Mouse (Mus musculus) kidney, adult 9 months (tissue): Measurements from ENCODE around the gene Rilpl1.
A peak's percentile ranks its signal among the peaks of the same experiment; 100 is the strongest.

Experiments used
- DNase-seq: peaks from one replicate; pipeline ENCODE4 v3.0.0; 2022

Gene Rilpl1

DNA sequence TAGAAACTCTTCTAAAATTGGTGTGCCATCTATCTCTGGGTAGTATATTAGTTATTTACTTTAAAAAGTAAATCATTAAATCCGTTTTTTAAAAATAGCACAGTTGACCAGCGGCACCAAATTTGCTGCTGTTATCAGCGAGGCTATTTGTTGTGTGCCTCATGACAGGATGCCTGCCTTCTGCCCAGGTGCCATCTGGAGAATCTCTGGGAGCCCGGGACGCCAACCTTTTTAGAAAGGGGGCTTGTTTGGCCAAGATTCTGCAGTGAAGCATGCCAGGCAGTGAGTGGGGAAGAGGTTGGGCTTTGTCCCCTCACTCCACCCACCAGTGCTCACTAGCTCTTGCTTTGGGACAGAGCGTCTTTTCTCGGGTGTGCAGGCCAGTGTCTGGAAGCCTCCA, 81.1 kb downstream of the Rilpl1 start:
- peak; percentile 66 for DNase-seq

DNA sequence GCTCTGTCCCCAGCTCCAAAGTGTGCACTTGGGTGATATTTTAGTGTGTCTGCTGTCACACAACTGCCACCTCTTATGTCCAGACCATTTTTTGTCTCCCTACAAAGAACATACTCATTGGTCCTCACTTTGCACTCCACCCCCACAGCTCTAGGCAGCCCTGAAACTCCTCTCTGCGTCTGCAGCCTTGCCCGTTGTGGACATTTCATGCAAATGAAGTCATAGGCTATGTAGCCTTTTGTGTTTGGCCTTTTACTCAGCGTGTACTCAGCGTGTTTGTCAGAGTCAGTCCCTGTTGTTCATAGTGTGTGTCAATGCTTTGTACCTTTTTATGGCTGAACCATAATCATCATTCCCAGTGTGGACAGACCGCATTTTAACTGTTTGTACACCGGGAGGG, 81.7 kb downstream of the Rilpl1 start:
- DNase-seq = no peak

DNA sequence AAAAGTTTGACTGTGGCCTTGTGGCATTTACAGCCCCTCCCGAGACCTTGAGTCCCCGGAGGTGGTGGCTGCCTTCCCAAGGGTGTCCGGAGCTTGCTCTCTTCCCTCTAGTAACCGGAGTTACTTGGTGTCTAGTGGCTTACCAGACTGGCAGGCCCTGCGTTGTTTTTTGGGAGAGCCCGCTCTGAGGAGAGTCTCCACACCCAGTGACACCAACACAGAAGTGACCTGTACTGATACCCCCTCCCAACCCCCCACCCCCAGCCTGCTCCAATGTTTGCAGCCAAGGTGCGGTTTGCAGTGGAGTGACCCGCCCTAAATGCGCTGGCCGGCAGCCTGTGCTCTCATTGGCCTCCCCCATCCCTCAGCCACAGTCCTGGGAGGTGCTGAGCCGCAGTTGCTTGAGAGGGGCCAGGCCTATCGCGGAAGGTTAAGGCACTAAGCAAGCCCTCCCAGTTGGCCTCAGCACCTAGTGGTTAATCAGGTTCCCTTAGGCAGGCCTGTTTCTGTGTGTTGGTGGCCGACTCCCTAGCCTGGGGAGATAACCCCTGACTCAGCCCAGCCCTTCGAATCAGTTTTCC, 84.8 kb downstream of the Rilpl1 start:
- DNase-seq = peak; percentile 76

DNA sequence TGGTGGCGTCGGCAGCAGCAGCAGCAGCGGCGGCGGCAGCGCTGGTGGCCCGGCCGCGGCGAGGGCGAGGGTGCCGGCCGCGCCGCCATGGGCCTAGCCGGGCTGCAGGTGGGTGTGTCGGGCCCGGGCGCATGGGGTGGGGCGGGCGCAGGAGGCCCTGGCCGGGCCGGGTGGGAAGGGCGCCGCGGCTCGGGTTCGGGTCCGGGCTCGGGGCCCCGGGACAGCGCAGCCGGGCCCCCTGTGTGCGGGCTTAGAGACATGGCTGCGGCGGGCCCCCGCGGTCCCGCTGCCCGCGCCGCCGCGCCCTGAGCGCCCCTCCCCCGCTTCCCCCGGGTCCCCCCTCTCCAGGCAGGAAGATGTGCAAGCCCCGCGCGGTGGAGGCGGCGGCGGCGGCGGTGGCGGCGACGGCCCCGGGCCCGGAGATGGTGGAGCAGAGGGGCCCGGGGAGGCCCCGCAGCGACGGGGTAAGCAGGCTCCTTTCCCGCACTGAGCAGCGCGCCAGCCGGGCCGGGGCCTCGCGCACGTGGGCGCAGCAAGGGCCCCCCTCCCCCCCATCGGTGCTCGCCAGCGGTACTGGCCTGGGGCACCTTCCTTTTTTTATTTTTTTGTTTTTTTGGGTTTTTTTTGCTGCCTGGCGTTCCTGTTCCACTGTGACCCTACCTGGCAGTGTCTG, 85.4 kb downstream of the Rilpl1 start:
- no peak for DNase-seq

DNA sequence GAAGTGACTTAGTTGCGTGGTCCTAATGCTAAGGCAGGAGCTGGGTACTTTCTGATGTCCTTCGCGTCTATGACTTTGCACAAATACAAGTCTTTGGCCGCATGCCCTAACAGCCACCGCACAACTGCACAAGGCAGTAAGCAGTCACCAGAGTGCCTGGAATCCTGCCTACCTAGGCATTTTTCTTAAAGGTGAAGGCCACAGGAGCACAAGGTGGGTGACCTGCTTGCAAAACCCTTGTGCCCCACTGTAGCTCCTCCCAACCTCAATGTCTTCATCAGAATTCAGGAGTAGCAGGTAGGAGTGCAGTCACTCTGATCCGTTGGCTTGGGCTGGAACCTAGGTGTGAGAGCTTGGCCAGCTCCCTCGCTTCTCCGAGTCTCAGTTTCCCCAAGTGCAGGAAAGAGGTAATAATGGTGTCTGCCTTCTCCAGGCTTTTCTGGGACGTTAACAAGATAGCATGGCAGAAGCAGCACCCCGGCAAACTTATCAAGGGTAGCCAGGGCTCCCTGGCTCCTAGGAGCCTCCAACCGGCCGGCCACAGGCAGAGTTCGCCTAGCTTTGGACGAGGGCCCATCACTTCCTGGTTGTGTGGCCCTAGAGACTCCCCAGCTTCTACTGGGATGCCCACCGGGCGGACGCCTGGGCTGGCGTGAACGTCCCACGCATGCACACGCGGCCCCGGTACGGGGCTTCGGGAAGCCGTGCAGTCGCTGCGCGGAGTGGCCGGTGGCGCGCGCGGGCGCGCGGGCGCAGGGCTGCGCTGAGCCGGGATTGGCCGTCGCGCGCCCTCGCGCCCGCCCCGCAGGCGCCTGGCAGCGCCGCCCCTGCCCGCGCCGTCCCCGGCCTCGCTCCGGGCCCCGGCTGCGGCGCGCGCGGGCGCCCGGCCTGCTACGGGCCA, 86.3 kb downstream of the Rilpl1 start:
- peak; percentile 87 for DNase-seq

DNA sequence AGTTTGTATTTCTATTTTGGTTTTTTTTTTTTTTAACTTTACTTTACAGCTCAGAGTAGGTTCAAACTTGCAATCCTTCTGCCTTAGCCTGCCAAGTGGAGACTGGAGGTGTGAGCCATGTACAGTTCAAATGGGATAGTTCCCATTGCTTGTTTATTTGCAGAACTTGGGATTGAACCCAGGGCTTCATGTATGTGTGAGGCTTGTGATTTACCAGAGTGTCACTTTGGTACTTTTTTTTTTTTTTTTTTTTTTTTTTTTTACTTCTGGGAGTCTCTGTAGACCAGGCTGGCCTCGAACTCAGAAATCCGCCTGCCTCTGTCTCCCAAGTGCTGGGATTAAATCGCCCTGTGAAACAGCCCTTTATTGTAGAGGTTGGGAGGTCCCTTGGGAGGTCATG, 87.0 kb downstream of the Rilpl1 start:
- DNase-seq = no peak
